In genomic region chr2:163820607-163821006, GRCm38 (mm10) we compare ENCODE assay signal across 8 mouse cellular contexts. TPM values are rescaled to one million over a fixed set of nuclear protein-coding genes. Genes with fewer than 3 reads are reported as not detected.
DNase-seq lines count a peak whose midpoint lies in the region.

Gene Ccn5, plus strand, starts transcription at chr2:163820861.

- DNase-seq in left cerebral cortex, postnatal 4 days: peak; percentile 95
- DNase-seq in left cerebral cortex, adult 9 months (ENCODE audit: low spot score in 2 of 2): no peak
- DNase-seq in cerebellum, adult 8-10 months: peak; percentile 76
- peak; percentile 81 to 82 for DNase-seq in heart, postnatal 36 days
- peak; percentile 91 for DNase-seq in skeletal muscle tissue, adult 2 months (ENCODE audit: low read depth, low spot score)
- DNase-seq in liver: no peak
- no peak for DNase-seq in thymus, postnatal 4 days
- DNase-seq in thymus, postnatal 0 days (ENCODE audit: low spot score): no peak

- intact Hi-C loops in left cerebral cortex, postnatal 4 days (cut with DNase I): no loop called here
- intact Hi-C loops in heart, postnatal 36 days (cut with DNase I): loop anchor here (5.0 to 10.0 kb wide), 2 partner anchors 218 to 286 kb away; partner anchors contain the start of gene Ttpal

RNA-seq across cellular contexts. Expression of gene Ccn5, which starts in this region (rescaled TPM):
- total RNA-seq in left cerebral cortex, postnatal 4 days (2021): under 1 TPM in 1 of 2 experiments, not detected in 1; 0.34 TPM
- 1 to 10 TPM; 1.5 to 2.0 TPM for total RNA-seq in heart, postnatal 36 days (2021)
- polyA plus RNA-seq in thymus, postnatal 0 days (2015; fragmentation: Nextera tagmentation; extraction: Ambion mirVana): 0.22 and 0.33 TPM in 2 replicates

Comparison
In these comparisons a context has a peak if more than half of its experiments do, and no peak if none do; other contexts are left out.
1. Peak in DNase-seq in left cerebral cortex, postnatal 4 days; RNA of the gene not detected or under 1 TPM.
2. DNase-seq: peak in cerebellum, adult 8-10 months (single experiment), heart, postnatal 36 days (2 of 2) and skeletal muscle tissue, adult 2 months (single experiment); none in left cerebral cortex, adult 9 months (0 of 2), liver (single experiment), thymus, postnatal 4 days (single experiment) and thymus, postnatal 0 days (single experiment).